Mouse (Mus musculus) lung, postnatal 0 days (tissue): Measurements from ENCODE around the gene Itga3. TPM values are rescaled to one million over a fixed set of nuclear protein-coding genes. Genes with fewer than 3 reads are reported as not detected.

Source experiments
- ATAC-seq: fragments of 200-750 bp; cut with Nextera tagmentation; 2 replicates; pipeline ENCODE4 v1.8.0; 2017; ENCODE audit warnings: moderate library complexity
- DNase-seq: peaks from one replicate; pipeline ENCODE4 v3.0.0-alpha.2; 2016; ENCODE audit warnings: low spot score
- H3K27ac ChIP-seq: fragments of 300-500 bp; sonication (generic); 2 replicates; pipeline ENCODE4 v1.5.1; 2014; ENCODE audit warnings: antibody characterized with exemption, mild to moderate bottlenecking, low read length, mixed read lengths
- H3K27me3 ChIP-seq: fragments of 300-500 bp; sonication (generic); replicated peaks from 2 replicates; pipeline ENCODE4 v1.6.1; 2014; ENCODE audit warnings: low read length, mixed read lengths; ENCODE audit not compliant: insufficient read depth
- H3K36me3 ChIP-seq: fragments of 300-500 bp; sonication (generic); 2 replicates; pipeline ENCODE4 v1.6.1; 2014; ENCODE audit warnings: low read length, mixed read lengths; ENCODE audit not compliant: insufficient read depth
- H3K4me1 ChIP-seq: fragments of 300-500 bp; sonication (generic); 2 replicates; pipeline ENCODE4 v1.6.1; 2014; ENCODE audit warnings: antibody characterized with exemption, low read depth, low read length, mixed read lengths; ENCODE audit not compliant: insufficient read depth
- H3K4me2 ChIP-seq: fragments of 300-500 bp; sonication (generic); replicated peaks from 2 replicates; pipeline ENCODE4 v1.6.1; 2014; ENCODE audit warnings: low read depth, mild to moderate bottlenecking, low read length, moderate library complexity, mixed read lengths
- H3K4me3 ChIP-seq: fragments of 300-500 bp; sonication (generic); 2 replicates; pipeline ENCODE4 v1.5.1; 2014; ENCODE audit warnings: low read depth, low read length
- H3K9ac ChIP-seq: fragments of 300-500 bp; sonication (generic); replicated peaks from 2 replicates; pipeline ENCODE4 v1.6.1; 2014; ENCODE audit warnings: low read depth, mild to moderate bottlenecking
- H3K9me3 ChIP-seq: fragments of 300-500 bp; sonication (generic); 2 replicates; pipeline ENCODE4 v1.6.1; 2016; ENCODE audit warnings: low read length, mixed read lengths
- CTCF ChIP-seq: IDR thresholded peaks from 2 replicates; pipeline ENCODE4 v1.5.1; 2016; ENCODE audit warnings: antibody characterized with exemption, mild to moderate bottlenecking
- EP300 ChIP-seq: IDR thresholded peaks from 2 replicates; pipeline ENCODE4 v1.6.1; 2016; ENCODE audit warnings: antibody characterized with exemption, mild to moderate bottlenecking, control low read depth
- WGBS: fragments of 180-500 bp; shearing (Covaris S2); extraction: QIAGEN DNeasy Blood & Tissue Kit; methylation state at CpG from one replicate; pipeline ENCODE4 v1.1.7; 2014; 5-methylcytosine and 5-hydroxymethylcytosine counted together
- polyA plus RNA-seq: library from polyadenylated mRNA; unstranded; fragments of >200 nt; fragmentation: Nextera tagmentation; extraction: Ambion mirVana; gene quantifications from 2 replicates; pipeline ENCODE4 v1.2.1, GENCODE M21; 2015

Itga3 gene
- polyA plus RNA-seq, 1 experiment from 2014 or later: 44.3 TPM

DNA sequence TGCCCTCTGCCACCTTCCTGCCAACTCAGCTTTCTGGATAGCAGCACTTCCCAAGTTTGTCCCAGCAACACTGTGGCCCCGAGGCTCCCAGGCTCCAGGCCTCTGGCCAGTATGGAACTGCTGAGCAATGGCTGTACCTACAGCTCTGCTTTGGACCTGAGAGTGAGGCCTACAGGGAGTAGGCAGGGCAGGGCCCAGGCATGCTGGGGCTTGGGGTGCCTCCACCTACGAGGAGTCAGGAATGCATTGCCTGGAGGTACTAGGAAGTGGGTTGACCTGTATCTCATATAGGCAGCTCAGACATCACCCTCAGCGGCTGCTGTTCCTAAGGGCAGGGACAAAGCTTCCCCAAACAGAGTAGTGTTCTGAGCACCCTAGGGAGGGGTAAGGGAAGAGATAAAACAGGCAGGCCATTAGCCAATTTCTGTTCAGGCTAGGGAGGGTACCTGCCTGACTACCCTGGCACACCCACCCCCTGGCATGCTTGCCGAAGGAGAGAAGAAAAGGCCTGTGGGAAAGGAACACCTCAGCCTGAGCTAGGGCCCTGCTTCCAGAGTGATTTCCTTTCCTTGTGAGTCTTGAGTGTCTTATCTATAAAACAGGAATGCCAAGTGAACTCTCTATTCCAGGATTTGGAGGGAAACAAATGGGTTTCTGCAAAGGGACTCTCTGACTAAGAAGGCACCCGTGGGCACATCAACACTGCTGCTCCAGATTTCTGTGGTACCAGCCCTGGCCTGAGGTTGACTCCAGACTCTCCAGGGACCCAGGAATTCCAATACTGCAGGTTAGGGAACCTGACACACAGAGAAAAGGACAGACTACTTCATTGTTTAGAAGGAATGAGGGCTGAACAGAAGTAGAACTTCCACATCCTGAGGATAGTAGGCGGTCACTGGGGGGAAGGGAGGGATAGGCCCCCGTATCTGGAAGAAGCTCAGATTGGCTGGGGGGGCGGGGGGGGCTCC, 6.2 kb downstream of the Itga3 start:
- H3K9me3 ChIP-seq: no peaks in the 10 kb centered on the region
- H3K36me3 ChIP-seq: no peaks in the 10 kb centered on the region; the same call in 1 of the 2 replicates
- peaks cover 44% of the 10 kb centered on the region for H3K4me1 ChIP-seq
- no peak for TF ChIP-seq CTCF
- TF ChIP-seq EP300: peak; percentile 17; the same call in 1 of the 2 replicates
- ATAC-seq (peak; percentile 35), DNase-seq (no peak)
- no peak overlapping the region for H3K9ac ChIP-seq
- 0 out of 2 replicates have a peak overlapping the region, but pooled peaks have one; percentile 8 for H3K4me2 ChIP-seq
- no peaks in the 10 kb centered on the region for H3K27me3 ChIP-seq
- peak overlapping the region; percentile 82 for H3K27ac ChIP-seq
- WGBS: 38% methylated on average over 8 of the region's 8 CpGs
- H3K4me3 ChIP-seq: no peak overlapping the region

DNA sequence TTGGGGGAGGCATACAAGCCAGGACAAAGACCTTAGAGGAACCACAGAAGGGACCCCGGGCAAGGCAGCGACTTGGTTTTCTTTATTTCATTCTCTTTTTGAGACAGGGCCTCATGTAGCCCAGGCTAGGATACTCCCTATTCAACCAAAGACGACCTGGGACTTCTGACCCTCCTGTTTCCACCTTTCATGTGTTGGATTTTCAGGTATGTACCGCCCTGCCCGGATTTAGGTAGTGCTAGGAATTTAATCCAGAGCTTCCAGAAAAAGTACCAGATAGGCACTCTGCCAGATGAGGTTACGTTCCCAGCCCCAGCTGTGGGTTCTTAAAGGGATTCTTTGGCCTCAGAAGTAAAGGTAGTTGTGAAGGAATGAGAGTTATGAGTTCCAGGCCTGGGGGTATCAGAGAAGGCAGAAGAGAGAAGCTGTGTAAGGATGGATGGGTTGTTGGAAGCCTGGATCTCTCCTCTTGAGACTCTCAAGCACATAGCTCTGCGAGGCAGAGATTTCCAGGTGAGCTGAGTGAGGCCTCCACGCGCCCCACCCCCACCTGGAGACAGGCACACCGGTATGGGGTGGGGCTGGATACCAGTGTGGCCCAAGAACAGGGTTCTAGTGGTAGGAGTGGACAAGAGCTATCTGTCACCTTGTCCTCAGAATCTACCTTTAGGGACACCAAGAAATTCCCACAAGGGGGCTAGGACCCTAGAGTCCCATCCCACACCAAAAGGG, 7.2 kb downstream of the Itga3 start:
- Histone ChIP-seq H3K4me2 (no peak overlapping the region), H3K27ac (peak overlapping the region; percentile 82), H3K36me3 (no peaks in the 10 kb centered on the region; the same call in 1 of the 2 replicates), H3K4me1 (peaks cover 35% of the 10 kb centered on the region), H3K9ac (no peak overlapping the region), H3K4me3 (no peak overlapping the region), H3K27me3 (no peaks in the 10 kb centered on the region), H3K9me3 (no peaks in the 10 kb centered on the region)
- TF ChIP-seq EP300 (peak; percentile 52), CTCF (no peak)
- ATAC-seq: peak; percentile 47
- WGBS: 68% methylated on average over 10 of the region's 10 CpGs
- DNase-seq: no peak

DNA sequence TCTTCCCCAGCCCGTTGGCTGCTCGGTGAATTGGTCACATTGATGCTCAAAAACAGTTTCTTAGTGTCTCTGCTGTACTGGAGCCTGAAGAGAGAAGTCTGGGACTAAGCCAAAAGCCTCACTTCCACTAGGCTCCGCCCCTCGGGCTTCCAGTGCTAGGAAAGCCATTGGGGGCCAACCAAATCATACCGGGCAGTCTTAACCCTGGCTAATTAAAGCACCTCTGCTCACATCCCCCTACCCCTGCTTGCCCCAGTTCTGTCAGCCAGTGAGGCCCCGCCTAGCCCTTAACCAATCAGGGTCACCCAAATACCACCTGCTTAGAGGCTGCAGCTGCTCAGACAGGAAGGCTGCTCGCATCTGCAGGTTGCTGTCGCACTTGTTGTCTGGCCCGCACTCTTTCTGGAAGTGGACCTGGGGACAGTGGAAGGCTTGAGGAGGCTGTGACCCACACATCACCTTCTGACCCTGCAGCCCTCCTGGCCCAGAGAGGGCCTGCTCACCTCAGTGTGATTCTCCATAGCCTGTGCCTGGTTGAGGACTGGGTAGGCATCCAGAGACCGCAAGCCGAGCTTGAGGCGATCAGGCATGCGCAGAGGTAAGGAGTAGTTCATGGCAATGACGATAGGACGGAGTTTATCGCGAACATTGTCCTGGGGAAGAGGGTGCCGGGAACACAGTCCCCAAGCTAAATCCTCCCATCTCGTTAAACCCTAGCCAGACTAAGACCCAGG, 19.7 kb downstream of the Itga3 start:
- no peak; the same call in 1 of the 2 replicates for ATAC-seq
- Histone ChIP-seq H3K36me3 (peaks cover 29% of the 10 kb centered on the region), H3K4me3 (no peak overlapping the region), H3K27me3 (no peaks in the 10 kb centered on the region), H3K27ac (no peak overlapping the region), H3K9ac (no peak overlapping the region), H3K4me2 (no peak overlapping the region), H3K4me1 (no peaks in the 10 kb centered on the region), H3K9me3 (no peaks in the 10 kb centered on the region)
- no peak for DNase-seq
- 55% methylated on average over 19 of the region's 19 CpGs for WGBS
- TF ChIP-seq EP300 (no peak), CTCF (no peak)

DNA sequence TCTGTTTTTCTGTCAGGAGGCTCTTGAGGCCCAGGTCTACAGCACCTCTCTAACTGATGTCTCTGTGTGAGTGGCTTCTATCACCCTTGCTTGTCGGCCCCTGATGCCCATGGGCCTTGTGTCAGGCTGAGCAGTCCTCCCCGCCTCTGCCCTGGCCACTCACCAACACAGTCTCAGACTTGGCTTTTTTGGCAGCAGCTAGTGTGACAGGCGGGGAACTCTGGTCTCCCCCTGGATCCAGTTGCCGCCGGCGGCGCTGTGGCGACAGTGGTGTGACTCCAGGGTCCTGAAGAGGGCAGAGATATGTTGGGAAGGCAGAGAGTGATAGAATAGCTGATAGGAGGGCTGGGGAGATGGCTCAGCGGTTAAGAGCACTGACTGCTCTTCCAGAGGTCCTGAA, 23.5 kb downstream of the Itga3 start:
- H3K27me3 ChIP-seq: no peaks in the 10 kb centered on the region
- H3K9me3 ChIP-seq: no peaks in the 10 kb centered on the region
- no peak overlapping the region for H3K27ac ChIP-seq
- H3K9ac ChIP-seq: no peak overlapping the region
- peaks cover 22% of the 10 kb centered on the region for H3K36me3 ChIP-seq
- H3K4me1 ChIP-seq: no peaks in the 10 kb centered on the region
- no peak overlapping the region for H3K4me2 ChIP-seq
- DNase-seq (no peak), ATAC-seq (no peak)
- H3K4me3 ChIP-seq: no peak overlapping the region
- 74% methylated on average over 9 of the region's 9 CpGs for WGBS
- TF ChIP-seq CTCF (no peak), EP300 (no peak)

DNA sequence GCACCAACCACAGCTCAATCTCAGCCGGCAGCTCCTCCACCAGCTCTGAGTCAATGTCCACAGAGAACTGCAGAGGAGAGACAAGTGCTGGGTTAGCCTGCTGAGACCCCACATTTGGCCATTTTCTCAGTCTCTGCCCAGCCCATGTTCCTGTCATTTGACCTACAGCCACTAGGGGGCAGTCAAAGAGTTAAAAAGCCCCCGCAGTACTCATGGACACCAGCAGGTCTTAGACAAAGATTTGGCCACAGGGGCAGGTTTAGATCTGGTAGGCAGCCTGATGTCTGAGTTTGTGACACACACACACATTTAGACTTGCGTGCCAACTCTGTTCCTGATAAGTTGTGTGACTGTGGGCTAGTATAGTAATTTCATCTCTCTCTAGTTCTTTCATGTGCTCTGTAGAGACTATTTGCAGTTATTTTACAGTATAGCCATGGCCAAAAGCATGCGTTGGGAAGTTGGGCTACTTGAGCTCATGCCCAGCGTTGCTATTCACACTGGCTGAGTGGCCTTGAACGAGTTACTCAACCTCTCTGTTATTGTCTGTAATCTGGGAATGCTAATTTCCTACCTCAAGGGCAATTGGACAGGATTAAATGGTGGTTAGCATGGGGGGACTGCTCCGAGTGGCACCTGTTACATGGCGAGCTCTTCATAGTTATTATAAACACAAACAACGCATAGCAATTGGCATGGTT, 29.5 kb downstream of the Itga3 start:
- 0 out of 2 replicates have a peak, but pooled peaks cover 10% of the 10 kb centered on the region for H3K36me3 ChIP-seq
- ATAC-seq (peak; percentile 64), DNase-seq (peak; percentile 86)
- WGBS: 52% methylated on average over 9 of the region's 9 CpGs
- no peak overlapping the region for H3K4me3 ChIP-seq
- peak; percentile 96 for TF ChIP-seq CTCF
- TF ChIP-seq EP300: no peak
- H3K9ac ChIP-seq: no peak overlapping the region
- H3K4me1 ChIP-seq: no peaks in the 10 kb centered on the region
- H3K4me2 ChIP-seq: no peak overlapping the region
- no peaks in the 10 kb centered on the region for H3K27me3 ChIP-seq
- no peaks in the 10 kb centered on the region for H3K9me3 ChIP-seq
- H3K27ac ChIP-seq: no peak overlapping the region
